Mouse (Mus musculus): Measurements from ENCODE around the gene Sdccag8.

DNA sequence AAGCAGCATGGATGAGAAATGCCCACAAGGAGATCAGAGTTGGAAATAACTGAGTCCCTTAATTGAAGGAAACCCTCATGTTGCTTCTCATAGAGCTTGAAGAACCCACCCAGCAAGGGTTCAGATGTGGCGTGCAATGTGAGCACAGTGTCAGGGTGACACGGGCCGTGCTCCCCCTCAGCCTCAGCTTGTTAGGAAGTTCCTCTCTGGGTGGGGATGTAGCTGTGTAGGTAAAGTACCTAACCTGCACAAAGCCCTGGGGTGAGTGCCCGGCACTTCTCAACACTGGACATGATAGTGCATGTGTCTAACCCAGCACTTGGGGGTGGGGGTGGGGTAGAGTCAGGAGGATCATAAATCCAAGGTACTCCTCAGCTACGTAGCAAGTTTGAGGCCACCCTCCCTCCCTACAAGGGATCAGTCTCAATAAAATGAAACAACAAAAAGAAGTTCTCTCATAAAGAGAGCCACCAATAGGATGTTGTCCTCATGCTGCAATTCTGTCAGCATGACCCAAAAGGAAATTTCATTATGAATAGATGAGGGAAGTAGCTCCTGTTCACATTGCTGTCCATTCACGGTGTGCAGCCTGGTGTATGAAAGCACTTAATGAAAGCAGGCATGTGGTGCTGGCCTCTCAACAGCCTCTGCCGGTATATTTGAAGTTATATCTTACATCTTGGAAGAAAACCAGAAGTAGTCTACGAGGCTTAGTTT is 130.2 kb downstream of the Sdccag8 start:
- no peak for TF ChIP-seq CTCF (IDR thresholded peaks at IDR 0.05; ENCODE audit: low read depth)
- TF ChIP-seq EP300 (optimal IDR thresholded peaks at IDR 0.05), result no peak

Measured in stomach, postnatal 0 days (tissue).